Mouse (Mus musculus): ENCODE measurements at regions not wholly inside any gene's neighbourhood (a gene's known extent, or its start where the extent isn't known, plus 50 kb on each side); places are given as distances from the start of the nearest gene placed in this dataset.

GRCm38 (mm10) chr6:35608336-35608735 lies 68.6 kb upstream of the Mtpn start:
- in situ Hi-C loops (cut with MboI, MseI), result no loop called here

GRCm38 (mm10) chr6:35605100-35605499 lies 65.4 kb upstream of the Mtpn start:
- in situ Hi-C loops (cut with MboI, MseI), result no loop called here

GRCm38 (mm10) chr6:35601373-35601772 lies 61.7 kb upstream of the Mtpn start:
- in situ Hi-C loops (cut with MboI, MseI), result no loop called here

DNA sequence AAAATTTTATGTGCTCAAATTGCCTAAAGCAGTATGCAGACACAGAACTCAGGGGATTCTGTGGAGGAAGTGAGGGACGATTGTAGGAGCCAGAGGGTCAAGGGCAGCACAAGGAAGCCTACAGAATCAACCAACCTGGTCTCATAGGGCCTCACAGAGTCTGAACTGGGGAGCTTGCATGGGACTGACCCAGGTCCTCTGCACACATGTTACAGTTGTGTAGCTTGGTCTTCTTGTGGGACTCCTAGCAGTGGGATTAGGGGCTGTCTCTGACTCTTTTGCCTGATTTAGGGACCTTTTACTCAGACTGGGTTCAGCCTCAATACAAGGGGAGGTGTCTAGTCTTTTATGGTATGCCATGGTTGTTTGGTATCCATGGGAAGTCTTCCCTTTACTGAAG lies 60.2 kb upstream of the Mtpn start:
- in situ Hi-C loops (cut with MboI, MseI), result no loop called here

DNA sequence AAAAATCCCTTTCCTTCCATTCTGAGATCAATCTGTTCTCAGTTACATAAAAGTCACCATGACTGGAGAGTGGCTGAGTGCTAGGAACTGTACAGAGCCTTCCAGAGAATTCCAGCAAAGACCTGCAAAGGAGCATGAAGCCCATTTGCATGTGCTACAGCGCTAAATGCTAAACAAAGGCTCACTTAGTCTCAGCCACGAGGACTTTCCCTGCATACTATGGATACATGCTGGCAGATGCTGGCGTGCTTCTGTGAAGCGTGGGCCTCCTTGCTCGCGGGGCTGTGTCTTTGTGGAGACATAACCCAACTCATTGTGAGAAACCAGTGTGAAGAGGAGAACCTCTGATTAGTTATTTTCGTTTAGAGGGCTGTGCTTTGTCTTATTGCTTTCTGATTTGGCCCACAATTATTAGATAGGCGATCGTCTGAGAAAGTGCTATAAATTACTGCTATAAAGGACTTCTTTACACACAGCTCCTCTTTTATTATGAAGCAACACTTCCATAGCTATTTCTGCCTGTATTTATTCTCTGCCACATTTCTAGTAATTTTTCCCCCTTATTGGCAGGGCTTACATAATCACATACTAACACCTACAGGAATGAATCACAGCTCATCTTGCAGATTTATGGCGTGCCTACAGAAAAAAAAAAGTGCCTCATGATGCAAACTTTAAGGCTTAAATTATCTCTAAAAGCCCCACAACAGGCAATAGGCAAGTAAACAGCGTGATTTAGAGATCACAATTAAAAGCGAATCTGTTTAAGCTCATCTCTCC lies 58.9 kb upstream of the Mtpn start:
- in situ Hi-C loops (cut with MboI, MseI), result no loop called here

- in situ Hi-C loops (cut with MboI, MseI), result no loop called here
Observed at GRCm38 (mm10) chr6:35595012-35595411, 55.3 kb upstream of the Mtpn start.

GRCm38 (mm10) chr6:35592234-35592633 lies 52.5 kb upstream of the Mtpn start:
- in situ Hi-C loops (cut with MboI, MseI), result no loop called here

Measured in regulatory T cell (primary cell).